Mouse (Mus musculus): Measurements from ENCODE around the gene Cd47.

- TF ChIP-seq POLR2A (IDR thresholded peaks at IDR 0.05; ENCODE audit: control insufficient read depth, extremely low read depth, insufficient read depth, low read length, poor library complexity): no peak
- TF ChIP-seq CTCF (IDR thresholded peaks at IDR 0.05; ENCODE audit: borderline replicate concordance, control insufficient read depth, extremely low read depth, insufficient read depth, low read length, poor library complexity): no peak
These were observed 663 bp downstream of the Cd47 start for GRCm38 (mm10) chr16:49800996-49801395.

Measured in thymus, adult 2 months (tissue).